8 mouse cellular contexts compared by ENCODE assay signal in genomic region chr8:105861951-105862350, GRCm38 (mm10). TPM values are rescaled to one million over a fixed set of nuclear protein-coding genes. Genes with fewer than 3 reads are reported as not detected.
A peak's percentile ranks its signal among the peaks of the same experiment; 100 is the strongest.
DNase-seq lines count a peak whose midpoint lies in the region; ATAC-seq and TF ChIP-seq lines count a peak whose summit lies in the region.

No protein-coding gene starts in this region.

- TF ChIP-seq POLR2A in cortical plate, adult 2 months (IDR thresholded peaks at IDR 0.05; ENCODE audit: extremely low read depth, insufficient read depth, low read length): no peak

- no peaks in the 10 kb centered on the region for H3K9me3 ChIP-seq in lung, postnatal 0 days (ENCODE audit: low read length)
- no peaks in the 10 kb centered on the region for H3K9me3 ChIP-seq in hindbrain, embryonic 11.5 days (ENCODE audit: control insufficient read depth, low read length)
- no peaks in the 10 kb centered on the region for H3K9me3 ChIP-seq in liver, embryonic 15.5 days (replicated peaks)

- H3K27me3 ChIP-seq in lung, postnatal 0 days (replicated peaks; ENCODE audit: insufficient read depth, low read length): no peaks in the 10 kb centered on the region
- no peaks in the 10 kb centered on the region for H3K27me3 ChIP-seq in hindbrain, embryonic 11.5 days (ENCODE audit: control insufficient read depth, insufficient read depth, low read length)
- H3K27me3 ChIP-seq in liver, embryonic 15.5 days: no peaks in the 10 kb centered on the region

- H3K4me3 ChIP-seq in lung, postnatal 0 days (ENCODE audit: low read depth, low read length): no peak overlapping the region
- H3K4me3 ChIP-seq in cortical plate, adult 2 months (ENCODE audit: insufficient read depth, low read length): peak overlapping the region; percentile 77
- H3K4me3 ChIP-seq in hindbrain, embryonic 11.5 days (ENCODE audit: low read depth, low read length): peak overlapping the region; percentile 95
- H3K4me3 ChIP-seq in liver, embryonic 15.5 days (replicated peaks): peak overlapping the region; percentile 88

- WGBS in lung, postnatal 0 days: 6% methylated on average over 1 of the region's 1 CpGs
- WGBS in hindbrain, embryonic 11.5 days: 6% methylated on average over 1 of the region's 1 CpGs
- WGBS in liver, embryonic 15.5 days (ENCODE audit: insufficient replicate concordance): 0% methylated on average over 1 of the region's 1 CpGs

- H3K36me3 ChIP-seq in lung, postnatal 0 days (ENCODE audit: insufficient read depth, low read length): no peaks in the 10 kb centered on the region
- H3K36me3 ChIP-seq in hindbrain, embryonic 11.5 days (ENCODE audit: control insufficient read depth, insufficient read depth, low read length): no peaks in the 10 kb centered on the region; the same call in 1 of the 2 replicates
- peaks cover 38% of the 10 kb centered on the region for H3K36me3 ChIP-seq in liver, embryonic 15.5 days (replicated peaks)

- TF ChIP-seq EP300 in lung, postnatal 0 days (IDR thresholded peaks at IDR 0.05): no peak

- DNase-seq in lung, postnatal 0 days (ENCODE audit: low spot score): peak; percentile 61
- DNase-seq in lung, postnatal 25 days (ENCODE audit: low spot score): no peak
- DNase-seq in hindbrain, embryonic 11.5 days (ENCODE audit: low spot score): peak; percentile 20
- DNase-seq in right cerebral cortex, adult 18-20 months: no peak
- no peak for DNase-seq in urinary bladder, postnatal 25 days (ENCODE audit: low spot score)

- peaks cover 17% of the 10 kb centered on the region for H3K4me1 ChIP-seq in lung, postnatal 0 days (ENCODE audit: insufficient read depth, low read depth, low read length)
- H3K4me1 ChIP-seq in cortical plate, adult 2 months (ENCODE audit: control insufficient read depth, insufficient read depth, low read length): peaks cover 3% of the 10 kb centered on the region; the same call in 1 of the 2 replicates
- peaks cover 5% of the 10 kb centered on the region; the same call in 1 of the 2 replicates for H3K4me1 ChIP-seq in hindbrain, embryonic 11.5 days (replicated peaks; ENCODE audit: control insufficient read depth, insufficient read depth, low read length)
- peaks cover 90% of the 10 kb centered on the region for H3K4me1 ChIP-seq in liver, embryonic 15.5 days (replicated peaks)

- peak overlapping the region; percentile 86 for H3K4me2 ChIP-seq in lung, postnatal 0 days (replicated peaks; ENCODE audit: low read depth, low read length)
- H3K4me2 ChIP-seq in hindbrain, embryonic 11.5 days (replicated peaks; ENCODE audit: low read depth, low read length): peak overlapping the region; percentile 69
- peak overlapping the region; percentile 98 for H3K4me2 ChIP-seq in liver, embryonic 15.5 days

- no peak for ATAC-seq in lung, postnatal 0 days
- no peak for ATAC-seq in hindbrain, embryonic 11.5 days (ENCODE audit: low FRiP score)
- no peak for ATAC-seq in liver, embryonic 15.5 days (ENCODE audit: insufficient read depth)
- ATAC-seq in monocyte, adult 5-6 weeks (replicated peaks; ENCODE audit: insufficient number of reproducible peaks, low FRiP score, low TSS enrichment, poor library complexity, severe bottlenecking): no peak

- H3K9ac ChIP-seq in lung, postnatal 0 days (replicated peaks; ENCODE audit: low read depth): peak overlapping the region; percentile 75
- H3K9ac ChIP-seq in hindbrain, embryonic 11.5 days (ENCODE audit: low read depth, low read length): peak overlapping the region; percentile 35; the same call in 1 of the 2 replicates
- peak overlapping the region; percentile 86 for H3K9ac ChIP-seq in liver, embryonic 15.5 days

- TF ChIP-seq CTCF in lung, postnatal 0 days (IDR thresholded peaks at IDR 0.05): peak; percentile 52
- TF ChIP-seq CTCF in cortical plate, adult 2 months (IDR thresholded peaks at IDR 0.05; ENCODE audit: extremely low read depth, insufficient read depth, low read length): peak; percentile 13; the same call in 1 of the 2 replicates

- no peak overlapping the region for H3K27ac ChIP-seq in lung, postnatal 0 days (ENCODE audit: low read length)
- H3K27ac ChIP-seq in cortical plate, adult 2 months (ENCODE audit: insufficient read depth, low read length): no peak overlapping the region
- H3K27ac ChIP-seq in hindbrain, embryonic 11.5 days (ENCODE audit: low read depth, low read length): no peak overlapping the region
- peak overlapping the region; percentile 97 for H3K27ac ChIP-seq in liver, embryonic 15.5 days (replicated peaks)

RNA-seq across cellular contexts. Expression of gene Nutf2, which starts 1.6 kb away (rescaled TPM):
- 82.3 and 97.4 TPM in 2 replicates for polyA plus RNA-seq in lung, postnatal 0 days (2015; fragmentation: Nextera tagmentation; extraction: Ambion mirVana)
- 85.1 and 86.1 TPM in 2 replicates for polyA plus RNA-seq in cortical plate, adult 2 months (2012; rRNA removed)
- 256 and 278 TPM in 2 replicates for polyA plus RNA-seq in hindbrain, embryonic 11.5 days (2014; fragmentation: Nextera tagmentation; extraction: Ambion mirVana)
- 85.2 and 94.1 TPM in 2 replicates for polyA plus RNA-seq in liver, embryonic 15.5 days (2015; fragmentation: Nextera tagmentation; extraction: Ambion mirVana)
- 20.2 to 38.8 TPM (median 28.6 TPM) in 3 replicates for total RNA-seq in monocyte, adult 5-6 weeks (2017)

RNA-seq across cellular contexts. Expression of gene Thap11, which starts 7.0 kb away (rescaled TPM):
- polyA plus RNA-seq in lung, postnatal 0 days (2015; fragmentation: Nextera tagmentation; extraction: Ambion mirVana): 46.3 and 50.1 TPM in 2 replicates
- polyA plus RNA-seq in cortical plate, adult 2 months (2012; rRNA removed): 48.0 and 49.7 TPM in 2 replicates
- 60.5 and 66.7 TPM in 2 replicates for polyA plus RNA-seq in hindbrain, embryonic 11.5 days (2014; fragmentation: Nextera tagmentation; extraction: Ambion mirVana)
- 31.5 and 32.2 TPM in 2 replicates for polyA plus RNA-seq in liver, embryonic 15.5 days (2015; fragmentation: Nextera tagmentation; extraction: Ambion mirVana)
- 12.3 to 21.2 TPM (median 20.9 TPM) in 3 replicates for total RNA-seq in monocyte, adult 5-6 weeks (2017)

RNA-seq across cellular contexts. Expression of gene Cenpt, which starts 8.9 kb away (rescaled TPM):
- polyA plus RNA-seq in lung, postnatal 0 days (2015; fragmentation: Nextera tagmentation; extraction: Ambion mirVana): 14.3 and 15.9 TPM in 2 replicates
- polyA plus RNA-seq in cortical plate, adult 2 months (2012; rRNA removed): 33.2 and 33.6 TPM in 2 replicates
- polyA plus RNA-seq in hindbrain, embryonic 11.5 days (2014; fragmentation: Nextera tagmentation; extraction: Ambion mirVana): 55.4 TPM in 2 replicates
- 20.3 and 22.7 TPM in 2 replicates for polyA plus RNA-seq in liver, embryonic 15.5 days (2015; fragmentation: Nextera tagmentation; extraction: Ambion mirVana)
- total RNA-seq in monocyte, adult 5-6 weeks (2017): 3.6 to 7.3 TPM (median 5.4 TPM) in 3 replicates

RNA-seq across cellular contexts. Expression of gene Edc4, which starts 18.7 kb away (rescaled TPM):
- polyA plus RNA-seq in lung, postnatal 0 days (2015; fragmentation: Nextera tagmentation; extraction: Ambion mirVana): 17.4 and 19.8 TPM in 2 replicates
- 71.3 and 74.7 TPM in 2 replicates for polyA plus RNA-seq in cortical plate, adult 2 months (2012; rRNA removed)
- 31.9 and 32.6 TPM in 2 replicates for polyA plus RNA-seq in hindbrain, embryonic 11.5 days (2014; fragmentation: Nextera tagmentation; extraction: Ambion mirVana)
- 15.3 and 15.5 TPM in 2 replicates for polyA plus RNA-seq in liver, embryonic 15.5 days (2015; fragmentation: Nextera tagmentation; extraction: Ambion mirVana)
- total RNA-seq in monocyte, adult 5-6 weeks (2017): 29.2 to 48.9 TPM (median 46.8 TPM) in 3 replicates

RNA-seq across cellular contexts. Expression of gene Nrn1l, which starts 31.4 kb away (rescaled TPM):
- polyA plus RNA-seq in lung, postnatal 0 days (2015; fragmentation: Nextera tagmentation; extraction: Ambion mirVana): 0.27 and 0.48 TPM in 2 replicates
- 7.9 and 8.5 TPM in 2 replicates for polyA plus RNA-seq in cortical plate, adult 2 months (2012; rRNA removed)
- polyA plus RNA-seq in hindbrain, embryonic 11.5 days (2014; fragmentation: Nextera tagmentation; extraction: Ambion mirVana): not detected in 2 replicates
- polyA plus RNA-seq in liver, embryonic 15.5 days (2015; fragmentation: Nextera tagmentation; extraction: Ambion mirVana): not detected in 2 replicates
- 3.6 TPM in 1 of 3 replicates, not detected in the others for total RNA-seq in monocyte, adult 5-6 weeks (2017)

Comparison
In these comparisons a context has a peak if more than half of its experiments do, and no peak if none do; other contexts are left out.
1. DNase-seq: peak in lung, postnatal 0 days (single experiment) and hindbrain, embryonic 11.5 days (single experiment); none in lung, postnatal 25 days (single experiment), right cerebral cortex, adult 18-20 months (single experiment) and urinary bladder, postnatal 25 days (single experiment).
2. H3K9ac ChIP-seq: peak in every context shown above with its lines; median percentile 86 in liver, embryonic 15.5 days; 75 in lung, postnatal 0 days; 35 in hindbrain, embryonic 11.5 days.
3. Peak in every context shown above with its lines, with median percentiles within 50 percentile points of each other: H3K4me2 ChIP-seq.